Mouse (Mus musculus): Measurements from ENCODE around the gene Psmb11. TPM values are rescaled to one million over a fixed set of nuclear protein-coding genes. Genes with fewer than 3 reads are reported as not detected.
"Not testable (repeated sequence)": the region's sequence is repeated elsewhere in the genome, so short reads cannot be mapped to it uniquely, and the experiment has no call there.

Gene Psmb11
- polyA plus RNA-seq, 1 experiment from 2014 or later: not detected

DNA sequence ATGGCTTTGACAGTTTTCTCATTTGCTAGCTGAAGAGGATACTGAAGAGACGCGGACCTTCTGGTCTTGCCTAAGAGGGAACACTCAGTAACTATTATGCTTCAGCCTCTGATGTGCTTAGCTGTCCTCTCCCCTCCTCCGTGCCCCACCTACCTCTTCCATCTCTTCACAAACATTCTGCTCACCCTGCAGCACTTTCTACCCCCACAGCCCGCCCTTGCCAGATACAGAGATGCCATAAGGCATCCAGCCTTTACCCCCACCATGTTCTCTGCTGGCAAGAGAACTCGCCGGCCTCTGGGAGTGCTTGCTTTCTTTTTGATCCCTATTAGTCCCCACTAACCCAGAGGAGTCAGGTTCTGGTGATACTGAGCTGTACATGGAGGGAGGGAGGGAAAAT lies 10.6 kb upstream of the Psmb11 start:
- no peaks in the 10 kb centered on the region for H3K4me1 ChIP-seq (ENCODE audit: control insufficient read depth, insufficient read depth, low read length)
- no peaks in the 10 kb centered on the region for H3K27me3 ChIP-seq (ENCODE audit: control insufficient read depth, insufficient read depth, low read length)
- no peak for ATAC-seq (ENCODE audit: insufficient read depth, low FRiP score)
- no peaks in the 10 kb centered on the region for H3K9me3 ChIP-seq (replicated peaks; ENCODE audit: control insufficient read depth, low read length)
- H3K9ac ChIP-seq (ENCODE audit: low read length): no peak overlapping the region
- H3K4me3 ChIP-seq (replicated peaks; ENCODE audit: low read length): no peak overlapping the region
- 71% methylated on average over 6 of the region's 6 CpGs for WGBS
- H3K27ac ChIP-seq (ENCODE audit: low read length): no peak overlapping the region
- 0 out of 2 replicates have a peak, but pooled peaks cover 4% of the 10 kb centered on the region for H3K36me3 ChIP-seq (ENCODE audit: control insufficient read depth, insufficient read depth, low read length)
- no peak overlapping the region for H3K4me2 ChIP-seq (ENCODE audit: low read depth, low read length)

DNA sequence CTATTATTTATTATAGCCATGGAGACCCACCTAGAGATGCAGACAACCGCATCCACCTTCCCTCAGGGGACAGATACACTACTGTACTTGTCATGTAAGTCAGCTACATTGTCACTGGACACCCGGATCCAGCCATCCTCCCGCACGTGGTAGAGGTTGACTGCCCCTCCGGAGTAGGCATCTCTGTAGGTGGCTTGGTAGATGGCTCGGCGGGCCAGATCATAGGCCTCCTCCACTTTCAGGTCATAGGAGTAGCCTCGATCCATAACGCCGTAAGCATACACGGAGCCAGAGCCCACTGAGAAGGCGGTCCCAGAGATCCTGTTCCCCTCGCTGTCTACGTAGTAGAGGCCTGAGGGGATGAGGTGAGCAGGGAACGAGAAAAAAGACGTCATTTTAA lies 7.1 kb upstream of the Psmb11 start:
- H3K4me2 ChIP-seq (ENCODE audit: low read depth, low read length); H3K36me3 ChIP-seq (ENCODE audit: control insufficient read depth, insufficient read depth, low read length); H3K4me1 ChIP-seq (ENCODE audit: control insufficient read depth, insufficient read depth, low read length); H3K27me3 ChIP-seq (ENCODE audit: control insufficient read depth, insufficient read depth, low read length); H3K27ac ChIP-seq (ENCODE audit: low read length); H3K4me3 ChIP-seq (replicated peaks; ENCODE audit: low read length); H3K9ac ChIP-seq (ENCODE audit: low read length); H3K9me3 ChIP-seq (replicated peaks; ENCODE audit: control insufficient read depth, low read length); ATAC-seq (ENCODE audit: insufficient read depth, low FRiP score): not testable (repeated sequence)
- WGBS: 95% methylated on average over 15 of the region's 16 CpGs

GRCm38 (mm10) chr14:54616226-54616825 lies 4.9 kb upstream of the Psmb11 start:
- no peak overlapping the region for H3K4me3 ChIP-seq (replicated peaks; ENCODE audit: low read length)
- H3K36me3 ChIP-seq (ENCODE audit: control insufficient read depth, insufficient read depth, low read length): 0 out of 2 replicates have a peak, but pooled peaks cover 4% of the 10 kb centered on the region
- WGBS: 93% methylated on average over 16 of the region's 16 CpGs

GRCm38 (mm10) chr14:54617152-54617896 lies 3.9 kb upstream of the Psmb11 start:
- H3K36me3 ChIP-seq (ENCODE audit: control insufficient read depth, insufficient read depth, low read length): 0 out of 2 replicates have a peak, but pooled peaks cover 4% of the 10 kb centered on the region
- H3K9me3 ChIP-seq (replicated peaks; ENCODE audit: control insufficient read depth, low read length): no peaks in the 10 kb centered on the region
- H3K9ac ChIP-seq (ENCODE audit: low read length): peak overlapping the region; percentile 95
- peaks cover 4% of the 10 kb centered on the region; the same call in 1 of the 2 replicates for H3K4me1 ChIP-seq (ENCODE audit: control insufficient read depth, insufficient read depth, low read length)
- H3K4me2 ChIP-seq (ENCODE audit: low read depth, low read length): peak overlapping the region; percentile 61
- peak overlapping the region; percentile 91 for H3K4me3 ChIP-seq (replicated peaks; ENCODE audit: low read length)
- 2% methylated on average over 38 of the region's 38 CpGs for WGBS
- peak; percentile 31 for ATAC-seq (ENCODE audit: insufficient read depth, low FRiP score)
- H3K27me3 ChIP-seq (ENCODE audit: control insufficient read depth, insufficient read depth, low read length): no peaks in the 10 kb centered on the region
- H3K27ac ChIP-seq (ENCODE audit: low read length): peak overlapping the region; percentile 67

More at GRCm38 (mm10) chr14:54616226-54616825, 4.9 kb upstream of the Psmb11 start:
- no peak for ATAC-seq (ENCODE audit: insufficient read depth, low FRiP score)
- Histone ChIP-seq H3K27ac (ENCODE audit: low read length) (no peak overlapping the region), H3K9me3 (replicated peaks; ENCODE audit: control insufficient read depth, low read length) (no peaks in the 10 kb centered on the region), H3K9ac (ENCODE audit: low read length) (no peak overlapping the region), H3K4me2 (ENCODE audit: low read depth, low read length) (peak overlapping the region; percentile 61; the same call in 1 of the 2 replicates), H3K27me3 (ENCODE audit: control insufficient read depth, insufficient read depth, low read length) (no peaks in the 10 kb centered on the region), H3K4me1 (ENCODE audit: control insufficient read depth, insufficient read depth, low read length) (peaks cover 4% of the 10 kb centered on the region; the same call in 1 of the 2 replicates)

GRCm38 (mm10) chr14:54617897-54618365 lies 3.3 kb upstream of the Psmb11 start, which contains the start of gene Psmb5:
Gene Psmb5 (minus strand): TSS chr14:54618022.
- under 1% methylated on average over 25 of the region's 25 CpGs for whole genome bisulfite sequencing

GRCm38 (mm10) chr14:54623334-54623733 lies 2.1 kb downstream of the Psmb11 start:
- Histone ChIP-seq H3K9me3 (replicated peaks; ENCODE audit: control insufficient read depth, low read length) (no peaks in the 10 kb centered on the region), H3K27me3 (ENCODE audit: control insufficient read depth, insufficient read depth, low read length) (no peaks in the 10 kb centered on the region), H3K9ac (ENCODE audit: low read length) (no peak overlapping the region), H3K4me2 (ENCODE audit: low read depth, low read length) (no peak overlapping the region), H3K4me1 (ENCODE audit: control insufficient read depth, insufficient read depth, low read length) (no peaks in the 10 kb centered on the region), H3K27ac (ENCODE audit: low read length) (no peak overlapping the region), H3K36me3 (ENCODE audit: control insufficient read depth, insufficient read depth, low read length) (no peaks in the 10 kb centered on the region), H3K4me3 (replicated peaks; ENCODE audit: low read length) (no peak overlapping the region)
- WGBS: 77% methylated on average over 6 of the region's 6 CpGs
- no peak for ATAC-seq (ENCODE audit: insufficient read depth, low FRiP score)

More at GRCm38 (mm10) chr14:54617897-54618365, 3.3 kb upstream of the Psmb11 start, which contains the start of gene Psmb5:
- Histone ChIP-seq H3K27ac (ENCODE audit: low read length) (peak within 1 kb of the TSS; percentile 67), H3K9me3 (replicated peaks; ENCODE audit: control insufficient read depth, low read length) (no peaks in the 10 kb centered on the region), H3K36me3 (ENCODE audit: control insufficient read depth, insufficient read depth, low read length) (0 out of 2 replicates have a peak, but pooled peaks cover 1% of the 10 kb centered on the region), H3K4me2 (ENCODE audit: low read depth, low read length) (peak within 1 kb of the TSS; percentile 61), H3K4me1 (ENCODE audit: control insufficient read depth, insufficient read depth, low read length) (peaks cover 4% of the 10 kb centered on the region; the same call in 1 of the 2 replicates), H3K27me3 (ENCODE audit: control insufficient read depth, insufficient read depth, low read length) (no peaks in the 10 kb centered on the region), H3K9ac (ENCODE audit: low read length) (peak within 1 kb of the TSS; percentile 95), H3K4me3 (replicated peaks; ENCODE audit: low read length) (peak within 1 kb of the TSS; percentile 91)
- peak; percentile 91 for ATAC-seq (ENCODE audit: insufficient read depth, low FRiP score)

GRCm38 (mm10) chr14:54624976-54625375 lies 3.7 kb downstream of the Psmb11 start:
- Histone ChIP-seq H3K4me3 (replicated peaks; ENCODE audit: low read length) (no peak overlapping the region), H3K4me1 (ENCODE audit: control insufficient read depth, insufficient read depth, low read length) (no peaks in the 10 kb centered on the region), H3K27ac (ENCODE audit: low read length) (no peak overlapping the region), H3K9ac (ENCODE audit: low read length) (no peak overlapping the region), H3K9me3 (replicated peaks; ENCODE audit: control insufficient read depth, low read length) (no peaks in the 10 kb centered on the region), H3K27me3 (ENCODE audit: control insufficient read depth, insufficient read depth, low read length) (no peaks in the 10 kb centered on the region), H3K36me3 (ENCODE audit: control insufficient read depth, insufficient read depth, low read length) (no peaks in the 10 kb centered on the region), H3K4me2 (ENCODE audit: low read depth, low read length) (no peak overlapping the region)
- WGBS: 64% methylated on average over 10 of the region's 10 CpGs
- no peak for ATAC-seq (ENCODE audit: insufficient read depth, low FRiP score)

DNA sequence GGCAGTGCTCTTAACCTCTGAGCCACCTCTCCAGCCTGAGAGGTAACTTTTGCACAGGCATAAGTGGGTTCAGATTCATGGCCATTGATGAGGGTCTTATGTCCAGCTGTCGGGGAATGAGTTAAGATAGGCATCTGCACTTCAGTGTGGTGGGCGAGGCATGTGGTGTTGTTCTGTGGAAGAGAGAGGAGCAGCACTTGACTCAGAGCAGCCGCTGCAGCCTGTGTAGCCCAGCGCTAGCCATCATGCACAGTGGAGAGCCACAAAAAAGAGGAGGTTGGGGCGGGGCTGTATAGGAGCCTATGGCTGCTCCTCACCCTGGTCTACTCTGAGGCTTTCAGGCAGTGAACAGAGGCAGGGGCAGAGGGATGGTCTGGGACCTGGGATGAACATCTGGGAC lies 6.9 kb downstream of the Psmb11 start:
- no peak overlapping the region for H3K4me3 ChIP-seq (replicated peaks; ENCODE audit: low read length)
- H3K27ac ChIP-seq (ENCODE audit: low read length): no peak overlapping the region
- no peaks in the 10 kb centered on the region for H3K27me3 ChIP-seq (ENCODE audit: control insufficient read depth, insufficient read depth, low read length)
- H3K9me3 ChIP-seq (replicated peaks; ENCODE audit: control insufficient read depth, low read length): no peaks in the 10 kb centered on the region
- WGBS: 69% methylated on average over 5 of the region's 5 CpGs
- H3K4me1 ChIP-seq (ENCODE audit: control insufficient read depth, insufficient read depth, low read length): no peaks in the 10 kb centered on the region
- H3K4me2 ChIP-seq (ENCODE audit: low read depth, low read length): no peak overlapping the region
- no peak overlapping the region for H3K9ac ChIP-seq (ENCODE audit: low read length)
- ATAC-seq (ENCODE audit: insufficient read depth, low FRiP score): no peak
- peaks cover 10% of the 10 kb centered on the region; the same call in 1 of the 2 replicates for H3K36me3 ChIP-seq (ENCODE audit: control insufficient read depth, insufficient read depth, low read length)

DNA sequence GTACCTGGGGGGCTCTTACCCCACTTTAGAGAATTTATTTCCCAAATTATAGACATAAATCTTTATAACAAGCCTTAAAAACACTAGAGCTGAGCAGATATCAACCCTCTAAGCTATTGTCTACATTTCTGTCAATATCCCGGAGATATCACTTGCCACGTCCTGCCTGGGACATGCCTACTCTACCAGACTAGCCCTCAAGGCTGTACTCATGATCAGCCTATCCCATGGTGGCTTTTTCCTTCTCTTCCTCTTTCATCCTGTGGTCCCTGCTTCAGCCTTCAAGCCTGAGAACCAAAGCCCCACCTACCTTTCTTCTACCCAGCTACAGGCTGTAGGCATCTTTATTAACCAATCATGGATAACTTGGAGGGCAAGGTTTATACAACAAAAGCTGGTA lies 8.6 kb downstream of the Psmb11 start:
- H3K4me3 ChIP-seq (replicated peaks; ENCODE audit: low read length): no peak overlapping the region
- no peak overlapping the region for H3K9ac ChIP-seq (ENCODE audit: low read length)
- no peak overlapping the region for H3K27ac ChIP-seq (ENCODE audit: low read length)
- H3K36me3 ChIP-seq (ENCODE audit: control insufficient read depth, insufficient read depth, low read length): peaks cover 10% of the 10 kb centered on the region; the same call in 1 of the 2 replicates
- no peaks in the 10 kb centered on the region for H3K4me1 ChIP-seq (ENCODE audit: control insufficient read depth, insufficient read depth, low read length)
- no peak overlapping the region for H3K4me2 ChIP-seq (ENCODE audit: low read depth, low read length)
- no peaks in the 10 kb centered on the region for H3K9me3 ChIP-seq (replicated peaks; ENCODE audit: control insufficient read depth, low read length)
- no peak for ATAC-seq (ENCODE audit: insufficient read depth, low FRiP score)
- H3K27me3 ChIP-seq (ENCODE audit: control insufficient read depth, insufficient read depth, low read length): no peaks in the 10 kb centered on the region
- 81% methylated on average over 2 of the region's 2 CpGs for WGBS
